Mouse (Mus musculus) lung, embryonic 14.5 days (tissue): ENCODE results near the gene Mef2a. TPM values are rescaled to one million over a fixed set of nuclear protein-coding genes. Genes with fewer than 3 reads are reported as not detected.

ENCODE experiments used
- ATAC-seq: fragments of 200-750 bp; cut with Nextera tagmentation; 2 replicates; pipeline ENCODE4 v1.8.0; 2017; ENCODE audit warnings: mild to moderate bottlenecking, moderate TSS enrichment, moderate library complexity; ENCODE audit not compliant: insufficient read depth
- DNase-seq: peaks from one replicate; pipeline ENCODE4 v3.0.0-alpha.2; 2015
- H3K27ac ChIP-seq: fragments of 300-500 bp; sonication (generic); 2 replicates; pipeline ENCODE4 v1.5.1; 2014; ENCODE audit warnings: low read depth, mild to moderate bottlenecking, moderate library complexity
- H3K27me3 ChIP-seq: fragments of 300-500 bp; sonication (generic); 2 replicates; pipeline ENCODE4 v1.6.1; 2014; ENCODE audit warnings: low read length, control low read depth; ENCODE audit not compliant: insufficient read depth
- H3K36me3 ChIP-seq: fragments of 300-500 bp; sonication (generic); 2 replicates; pipeline ENCODE4 v1.6.1; 2014; ENCODE audit warnings: control low read depth; ENCODE audit not compliant: insufficient read depth
- H3K4me1 ChIP-seq: fragments of 300-500 bp; sonication (generic); 2 replicates; pipeline ENCODE4 v1.6.1; 2014; ENCODE audit warnings: antibody characterized with exemption, control low read depth; ENCODE audit not compliant: insufficient read depth
- H3K4me2 ChIP-seq: fragments of 300-500 bp; sonication (generic); 2 replicates; pipeline ENCODE4 v1.6.1; 2014; ENCODE audit warnings: mild to moderate bottlenecking
- H3K4me3 ChIP-seq: fragments of 300-500 bp; sonication (generic); 2 replicates; pipeline ENCODE4 v1.5.1; 2014; ENCODE audit warnings: low read depth, low read length
- H3K9ac ChIP-seq: fragments of 300-500 bp; sonication (generic); 2 replicates; pipeline ENCODE4 v1.6.1; 2014
- H3K9me3 ChIP-seq: fragments of 300-500 bp; sonication (generic); 2 replicates; pipeline ENCODE4 v1.6.1; 2016; ENCODE audit warnings: low read depth, low read length, control low read depth
- CTCF ChIP-seq: IDR thresholded peaks from 2 replicates; pipeline ENCODE4 v1.5.1; 2016; ENCODE audit warnings: antibody characterized with exemption, low read depth
- WGBS: fragments of 180-500 bp; shearing (Covaris S2); extraction: QIAGEN DNeasy Blood & Tissue Kit; methylation state at CpG from one replicate; pipeline ENCODE4 v1.1.7; 2014; 5-methylcytosine and 5-hydroxymethylcytosine counted together
- polyA plus RNA-seq: library from polyadenylated mRNA; unstranded; fragments of >200 nt; fragmentation: Nextera tagmentation; extraction: Ambion mirVana; gene quantifications from 2 replicates; pipeline ENCODE4 v1.2.1, GENCODE M21; 2014

Mef2a gene
- polyA plus RNA-seq, 1 experiment from 2014 or later: 51.6 TPM

GRCm38 (mm10) chr7:67211341-67211740 lies 161.3 kb downstream of the Mef2a start:
- no peak overlapping the region for H3K4me2 ChIP-seq
- H3K36me3 ChIP-seq: no peaks in the 10 kb centered on the region
- ATAC-seq: no peak
- H3K27ac ChIP-seq: no peak overlapping the region
- no peaks in the 10 kb centered on the region for H3K9me3 ChIP-seq
- no peak for TF ChIP-seq CTCF
- no peak overlapping the region for H3K4me3 ChIP-seq
- no peak overlapping the region for H3K9ac ChIP-seq
- WGBS: 46% methylated on average over 6 of the region's 6 CpGs
- DNase-seq: no peak
- no peaks in the 10 kb centered on the region for H3K27me3 ChIP-seq
- no peaks in the 10 kb centered on the region for H3K4me1 ChIP-seq

GRCm38 (mm10) chr7:67210004-67210833 lies 162.4 kb downstream of the Mef2a start:
- no peak overlapping the region for H3K27ac ChIP-seq
- H3K4me2 ChIP-seq: no peak overlapping the region
- no peak for TF ChIP-seq CTCF
- no peaks in the 10 kb centered on the region for H3K4me1 ChIP-seq
- H3K9ac ChIP-seq: no peak overlapping the region
- WGBS: 49% methylated on average over 6 of the region's 6 CpGs
- no peaks in the 10 kb centered on the region for H3K27me3 ChIP-seq
- no peaks in the 10 kb centered on the region for H3K9me3 ChIP-seq
- DNase-seq (no peak), ATAC-seq (no peak)
- no peak overlapping the region for H3K4me3 ChIP-seq
- no peaks in the 10 kb centered on the region for H3K36me3 ChIP-seq

- Histone ChIP-seq H3K4me1 (no peaks in the 10 kb centered on the region), H3K36me3 (no peaks in the 10 kb centered on the region), H3K4me3 (no peak overlapping the region), H3K9me3 (no peaks in the 10 kb centered on the region), H3K9ac (no peak overlapping the region), H3K27ac (no peak overlapping the region), H3K4me2 (no peak overlapping the region), H3K27me3 (no peaks in the 10 kb centered on the region)
- ATAC-seq: no peak
- WGBS: 88% methylated on average over 1 of the region's 1 CpGs
- TF ChIP-seq CTCF: no peak
- DNase-seq: no peak
These were observed 164.3 kb downstream of the Mef2a start for GRCm38 (mm10) chr7:67208317-67208716.

GRCm38 (mm10) chr7:67207701-67208100 lies 165.0 kb downstream of the Mef2a start:
- H3K4me2 ChIP-seq: no peak overlapping the region
- 41% methylated on average over 6 of the region's 6 CpGs for WGBS
- H3K4me3 ChIP-seq: no peak overlapping the region
- TF ChIP-seq CTCF: no peak
- H3K27me3 ChIP-seq: no peaks in the 10 kb centered on the region
- no peaks in the 10 kb centered on the region for H3K36me3 ChIP-seq
- no peaks in the 10 kb centered on the region for H3K4me1 ChIP-seq
- no peaks in the 10 kb centered on the region for H3K9me3 ChIP-seq
- no peak for ATAC-seq
- DNase-seq: no peak
- no peak overlapping the region for H3K9ac ChIP-seq
- H3K27ac ChIP-seq: no peak overlapping the region

GRCm38 (mm10) chr7:67206496-67206895 lies 166.2 kb downstream of the Mef2a start:
- H3K4me2 ChIP-seq: no peak overlapping the region
- DNase-seq (no peak), ATAC-seq (no peak)
- no peaks in the 10 kb centered on the region for H3K4me1 ChIP-seq
- 63% methylated on average over 10 of the region's 10 CpGs for WGBS
- TF ChIP-seq CTCF: no peak
- H3K36me3 ChIP-seq: no peaks in the 10 kb centered on the region
- no peaks in the 10 kb centered on the region for H3K9me3 ChIP-seq
- H3K27ac ChIP-seq: no peak overlapping the region
- H3K4me3 ChIP-seq: no peak overlapping the region
- no peaks in the 10 kb centered on the region for H3K27me3 ChIP-seq
- no peak overlapping the region for H3K9ac ChIP-seq

- no peaks in the 10 kb centered on the region for H3K9me3 ChIP-seq
- ATAC-seq: no peak
- TF ChIP-seq CTCF: no peak
- no peak overlapping the region for H3K9ac ChIP-seq
- no peaks in the 10 kb centered on the region for H3K27me3 ChIP-seq
- DNase-seq: no peak
- 81% methylated on average over 9 of the region's 9 CpGs for WGBS
- no peak overlapping the region for H3K4me3 ChIP-seq
- no peaks in the 10 kb centered on the region for H3K36me3 ChIP-seq
- H3K4me2 ChIP-seq: no peak overlapping the region
- no peak overlapping the region for H3K27ac ChIP-seq
- no peaks in the 10 kb centered on the region for H3K4me1 ChIP-seq
These were observed 166.8 kb downstream of the Mef2a start for GRCm38 (mm10) chr7:67205734-67206425.

GRCm38 (mm10) chr7:67203625-67204024 lies 169.0 kb downstream of the Mef2a start:
- H3K36me3 ChIP-seq: no peaks in the 10 kb centered on the region
- no peak for TF ChIP-seq CTCF
- 60% methylated on average over 3 of the region's 3 CpGs for WGBS
- H3K4me2 ChIP-seq: no peak overlapping the region
- H3K9me3 ChIP-seq: no peaks in the 10 kb centered on the region
- no peak overlapping the region for H3K27ac ChIP-seq
- H3K4me1 ChIP-seq: no peaks in the 10 kb centered on the region
- no peak overlapping the region for H3K4me3 ChIP-seq
- DNase-seq (no peak), ATAC-seq (no peak)
- no peaks in the 10 kb centered on the region; the same call in 1 of the 2 replicates for H3K27me3 ChIP-seq
- H3K9ac ChIP-seq: no peak overlapping the region
